Mouse (Mus musculus) left cerebral cortex, postnatal 10 days (tissue): ENCODE measurements around the gene Rpl38. TPM values are rescaled to one million over a fixed set of nuclear protein-coding genes. Genes with fewer than 3 reads are reported as not detected.

ENCODE experiments used
- DNase-seq, 2 experiments: peaks; one replicate each; pipeline ENCODE4 v3.0.0; 2021 to 2022; ENCODE audit warnings: low spot score in 2 of 2, mixed read lengths in 1 of 2; ENCODE audit errors: extremely low spot score in 1 of 2
- intact Hi-C: fragments of 180-260 bp; cut with DNase I; formaldehyde crosslinking; loops from one replicate; pipeline ENCODE4 v1.15.1; 2025
- total RNA-seq, 2 experiments: library from RNA; stranded (reverse); gene quantifications; 2 replicates each; pipeline ENCODE4 v1.2.3; 2021

Rpl38 gene
- 100 to 1,000 TPM; 902 to 927 TPM for total RNA-seq

DNA sequence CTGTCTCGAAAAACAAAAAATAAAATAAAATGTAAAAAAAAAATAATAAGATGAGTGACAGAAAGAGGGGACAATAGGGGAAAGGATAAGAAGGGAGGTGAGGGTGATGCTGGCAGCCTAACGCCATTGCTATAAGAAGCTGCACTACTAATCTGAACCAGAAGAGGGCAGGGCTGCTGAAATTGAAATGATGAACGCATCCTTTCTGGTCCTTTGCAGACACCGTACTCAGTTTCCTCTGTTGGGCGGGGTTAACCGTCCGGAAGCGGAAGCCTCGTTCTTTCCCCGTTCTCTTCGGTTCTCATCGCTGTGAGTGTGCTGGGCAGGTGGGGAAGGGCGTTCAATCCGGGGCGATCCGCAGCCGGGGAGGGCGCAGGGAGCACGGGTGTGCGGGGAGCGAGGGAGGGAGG is at the start of gene Rpl38:
Rpl38 (plus strand) TSS at position 224 of the 410 bp plus-strand sequence.
- intact Hi-C loops: no loop called here
- DNase-seq: peak; percentile 94 to 97

DNA sequence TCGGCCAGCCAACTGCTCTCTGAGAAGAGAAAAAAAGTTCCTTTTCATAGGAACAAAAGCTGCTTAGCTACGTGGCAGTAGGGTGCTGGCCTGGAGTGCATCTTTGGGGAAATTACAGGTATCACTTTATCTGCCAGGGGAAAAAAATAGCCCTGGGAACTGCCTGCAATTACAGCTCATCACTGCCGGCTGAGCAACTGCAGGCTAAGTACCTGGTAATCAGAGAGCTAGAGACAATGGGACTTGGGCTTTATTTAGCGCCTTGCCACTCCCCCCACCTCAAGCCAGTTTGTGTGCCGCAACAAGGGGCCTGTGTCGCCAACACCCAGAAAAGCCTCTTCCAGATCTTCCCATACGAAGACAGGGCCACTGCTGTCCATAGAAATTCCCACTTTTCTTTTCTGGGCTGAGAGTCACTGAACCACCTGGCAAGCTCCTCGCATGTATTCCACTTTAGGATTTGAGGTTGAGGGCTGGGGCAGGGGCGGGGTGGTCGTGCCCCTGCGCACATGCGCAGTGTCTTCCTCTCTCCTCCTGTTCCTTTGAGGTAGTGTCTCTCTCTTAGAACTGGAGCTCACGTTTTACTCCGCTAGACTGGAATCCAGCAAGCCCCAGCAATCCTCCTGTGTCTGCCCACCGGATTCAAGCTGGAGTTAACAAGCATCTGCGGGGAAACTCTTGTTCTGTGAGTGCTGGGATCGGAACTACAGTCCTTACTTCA is 49.5 kb upstream of the Rpl38 start:
- DNase-seq: peak in 1 of 2 experiments; percentile 3
- intact Hi-C loops: no loop called here

GRCm38 (mm10) chr11:114626071-114626690 is 42.1 kb upstream of the Rpl38 start:
- intact Hi-C loops: no loop called here
- no peak for DNase-seq

DNA sequence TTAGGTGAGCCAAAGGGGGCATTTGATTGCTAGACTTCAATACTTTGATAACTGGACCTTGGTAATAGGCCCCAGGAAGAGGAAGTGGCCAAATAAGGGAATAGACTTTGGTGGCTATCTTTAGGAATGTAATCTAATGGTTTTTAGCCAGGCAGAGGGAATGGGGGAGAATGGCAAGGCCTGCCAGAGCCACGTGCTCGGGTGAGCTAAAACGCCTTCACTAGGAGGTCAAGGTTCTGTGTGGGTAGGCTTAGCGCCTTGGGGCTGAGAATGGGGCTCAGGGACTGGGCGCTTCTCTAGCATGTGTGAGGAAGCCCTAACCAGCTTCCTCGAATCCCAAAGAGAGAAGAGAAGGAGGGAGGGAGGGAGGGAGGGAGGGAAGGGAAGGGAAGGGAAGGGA is 41.3 kb upstream of the Rpl38 start:
- intact Hi-C loops: no loop called here
- no peak for DNase-seq

DNA sequence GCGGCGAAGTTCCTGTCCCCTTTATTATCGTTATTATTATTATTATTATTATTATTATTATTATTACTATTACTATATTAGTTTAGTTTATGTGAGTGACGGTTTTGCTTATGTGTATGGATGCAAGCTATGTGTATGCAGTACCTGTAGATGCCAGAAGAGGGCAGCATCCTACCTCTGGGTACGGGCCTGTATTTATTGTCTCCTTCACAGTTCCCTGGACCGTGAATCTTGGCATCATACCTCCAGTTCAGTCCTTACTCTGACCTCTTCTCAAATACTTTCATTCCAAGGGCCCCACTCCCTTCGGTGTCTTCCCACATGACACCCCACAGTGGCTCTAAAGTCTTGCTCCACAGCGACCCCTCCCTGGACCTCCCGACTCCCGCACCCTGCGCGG is 40.3 kb upstream of the Rpl38 start:
- intact Hi-C loops: no loop called here

GRCm38 (mm10) chr11:114630044-114630443 is 38.3 kb upstream of the Rpl38 start:
- no peak for DNase-seq
- intact Hi-C loops: loop anchor here (5.0 kb wide), 1 partner anchor 563 kb away; the partner anchor contains the start of gene Sdk2

More for the DNA sequence above, 40.3 kb upstream of the Rpl38 start:
- no peak for DNase-seq

DNA sequence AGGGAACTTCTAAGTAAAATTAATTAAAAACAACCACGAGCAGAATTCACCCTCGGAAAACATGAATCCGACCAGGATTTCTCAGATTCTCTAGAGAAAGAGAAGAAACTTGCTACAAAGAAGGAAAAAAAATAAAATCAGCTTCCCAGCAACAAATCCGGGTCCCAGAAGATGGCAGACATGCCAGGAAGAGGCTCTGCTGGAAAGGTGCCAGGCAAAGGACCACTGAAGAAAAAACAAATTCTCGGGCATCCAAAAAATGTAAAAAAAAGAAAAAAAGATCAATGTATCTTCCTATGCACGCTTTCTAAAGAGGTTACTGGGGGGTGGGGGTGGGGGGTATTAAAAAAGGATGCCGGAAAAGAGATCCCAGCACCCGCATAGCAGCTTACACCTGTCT is 36.1 kb upstream of the Rpl38 start:
- DNase-seq: no peak

GRCm38 (mm10) chr11:114636292-114636691 is 32.0 kb upstream of the Rpl38 start:
- peak; percentile 85 to 88 for DNase-seq
- intact Hi-C loops: loop anchor here (2.0 to 5.0 kb wide), 3 partner anchors 113 to 934 kb away; no protein-coding TSS in a partner anchor

More for the DNA sequence above, 36.1 kb upstream of the Rpl38 start:
- intact Hi-C loops: loop anchor here (5.0 kb wide), 1 partner anchor 565 kb away; the partner anchor contains the start of gene Sdk2

DNA sequence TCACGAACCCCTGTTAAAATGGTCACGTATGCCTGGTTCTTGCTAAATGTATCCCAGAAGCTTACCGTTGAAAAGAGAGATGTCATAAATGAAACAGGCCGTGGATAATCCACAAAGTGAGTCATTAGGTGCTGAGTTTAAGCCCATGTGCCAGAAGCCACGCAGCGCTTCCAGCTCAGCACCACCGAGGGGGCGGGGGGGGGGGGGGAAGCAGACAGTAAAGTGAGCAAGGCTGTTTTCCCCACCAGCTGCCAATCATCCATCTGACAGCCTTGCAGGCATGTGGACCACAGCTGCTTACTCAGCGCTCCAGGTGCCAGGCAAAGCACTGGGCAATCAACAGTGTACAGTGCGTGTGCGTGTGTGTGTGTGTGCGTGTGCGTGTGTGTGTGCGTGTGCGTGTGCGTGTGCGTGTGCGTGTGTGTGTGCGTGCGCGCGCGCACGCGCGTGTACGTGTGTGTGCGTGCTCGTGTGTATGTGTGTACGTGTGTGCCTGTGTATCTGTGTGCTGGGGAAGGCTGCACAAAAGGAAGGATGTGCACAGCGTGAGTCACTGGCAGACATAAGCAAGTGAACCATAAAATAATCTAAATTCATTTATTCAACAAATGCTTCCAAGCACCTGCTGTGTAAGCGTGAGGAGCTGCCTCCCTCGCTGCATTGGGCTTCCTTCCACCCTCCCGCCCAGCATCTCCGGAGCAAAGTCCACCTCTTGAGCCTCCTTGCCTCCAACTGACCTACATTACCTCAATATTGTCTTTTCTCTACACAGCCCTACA is 31.4 kb upstream of the Rpl38 start:
- DNase-seq: peak in 1 of 2 experiments; percentile 54
- intact Hi-C loops: loop anchor here (2.0 to 5.0 kb wide), 3 partner anchors 114 to 935 kb away; no protein-coding TSS in a partner anchor

GRCm38 (mm10) chr11:114638647-114639290 is 29.6 kb upstream of the Rpl38 start:
- DNase-seq: no peak
- intact Hi-C loops: loop anchor here (5.0 kb wide), 2 partner anchors 771 to 936 kb away; no protein-coding TSS in a partner anchor

DNA sequence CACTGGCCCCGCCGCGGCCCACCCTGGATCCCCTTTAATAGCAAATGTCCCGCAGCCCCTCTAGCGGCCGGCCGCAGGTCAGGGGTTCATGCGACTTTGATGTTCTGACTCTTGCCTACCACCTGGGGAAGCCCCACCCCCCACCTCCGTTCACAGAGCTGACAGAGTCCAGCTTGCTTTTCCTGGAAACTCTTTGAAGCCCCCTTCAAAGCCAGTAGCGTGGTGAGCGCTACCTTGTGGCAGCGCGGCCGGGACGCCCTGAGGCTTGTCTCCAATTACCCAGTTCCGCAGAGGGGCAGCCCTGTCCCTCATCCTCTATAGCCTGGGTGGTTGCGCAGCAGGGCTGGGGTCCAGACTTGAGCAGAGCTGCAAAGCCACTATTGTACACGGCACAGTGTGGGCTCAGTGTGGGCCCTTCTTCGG is 28.6 kb upstream of the Rpl38 start:
- peak in 1 of 2 experiments; percentile 88 for DNase-seq

GRCm38 (mm10) chr11:114640658-114641057 is 27.7 kb upstream of the Rpl38 start:
- no peak for DNase-seq
- intact Hi-C loops: no loop called here

More for the DNA sequence above, 28.6 kb upstream of the Rpl38 start:
- intact Hi-C loops: loop anchor here (5.0 kb wide), 2 partner anchors 772 to 937 kb away; no protein-coding TSS in a partner anchor

DNA sequence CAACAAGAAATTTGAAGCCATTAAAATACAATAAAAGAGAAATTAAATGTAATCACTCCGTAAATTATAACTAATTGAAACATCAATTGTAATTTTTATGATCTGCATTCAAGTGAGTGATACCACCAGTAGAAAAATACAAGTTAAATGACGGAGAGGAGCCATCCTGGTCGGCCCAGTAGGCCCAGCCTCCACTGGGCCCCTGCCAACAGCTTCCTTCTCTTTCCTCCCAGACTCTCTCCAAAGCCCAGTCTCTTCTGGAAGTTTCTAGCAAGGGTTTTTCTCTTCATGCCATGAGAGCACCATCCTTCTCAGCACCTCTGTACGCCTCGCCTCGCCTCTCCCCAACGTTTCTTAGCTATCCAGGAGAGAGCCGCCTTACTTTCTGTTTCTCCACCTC is 27.2 kb upstream of the Rpl38 start:
- no peak for DNase-seq
- intact Hi-C loops: no loop called here

DNA sequence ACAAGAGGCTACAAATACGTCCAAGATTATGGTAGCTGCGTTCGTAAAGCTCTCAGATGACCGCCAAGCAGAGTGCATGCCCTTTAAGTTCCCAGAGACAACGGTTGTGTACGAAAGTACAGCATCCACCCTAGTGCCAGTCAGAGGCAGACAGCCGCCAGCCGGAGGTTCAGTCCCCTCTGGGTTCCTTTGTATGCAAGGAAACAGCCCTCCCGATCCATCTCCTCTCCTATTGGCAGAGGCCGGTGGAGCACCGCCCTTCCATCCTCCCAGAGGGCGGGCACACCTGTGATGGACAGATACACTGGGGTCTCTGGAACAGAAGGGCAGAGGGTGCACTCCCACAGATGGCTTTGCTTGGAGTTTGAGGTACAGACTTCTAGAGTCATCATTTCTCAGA is 26.1 kb upstream of the Rpl38 start:
- DNase-seq: no peak

GRCm38 (mm10) chr11:114642926-114643325 is 25.4 kb upstream of the Rpl38 start:
- DNase-seq: no peak
- intact Hi-C loops: no loop called here

More for the DNA sequence above, 26.1 kb upstream of the Rpl38 start:
- intact Hi-C loops: no loop called here

- DNase-seq: no peak
- intact Hi-C loops: no loop called here
These were observed 24.2 kb upstream of the Rpl38 start for GRCm38 (mm10) chr11:114644122-114644521.

DNA sequence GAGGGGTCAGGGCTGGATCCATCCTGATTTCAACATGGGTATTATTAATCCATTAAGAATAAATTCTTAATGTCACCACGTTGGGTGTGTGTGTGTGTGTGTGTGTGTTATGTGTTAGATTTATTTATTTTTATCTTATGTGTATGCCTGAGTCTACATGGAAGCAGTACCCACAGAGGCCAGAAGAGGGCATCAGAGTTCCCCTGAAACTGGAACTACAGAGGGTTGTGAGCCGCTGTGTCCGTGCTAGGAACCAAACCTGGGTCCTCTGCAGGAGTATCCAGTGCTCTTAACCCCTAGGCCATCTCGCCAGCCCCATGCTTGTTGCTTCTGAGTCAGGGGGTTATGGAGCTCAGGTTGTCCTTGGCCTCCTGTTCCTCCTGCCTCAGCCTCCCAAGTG is 18.8 kb upstream of the Rpl38 start:
- intact Hi-C loops: no loop called here
- no peak for DNase-seq

DNA sequence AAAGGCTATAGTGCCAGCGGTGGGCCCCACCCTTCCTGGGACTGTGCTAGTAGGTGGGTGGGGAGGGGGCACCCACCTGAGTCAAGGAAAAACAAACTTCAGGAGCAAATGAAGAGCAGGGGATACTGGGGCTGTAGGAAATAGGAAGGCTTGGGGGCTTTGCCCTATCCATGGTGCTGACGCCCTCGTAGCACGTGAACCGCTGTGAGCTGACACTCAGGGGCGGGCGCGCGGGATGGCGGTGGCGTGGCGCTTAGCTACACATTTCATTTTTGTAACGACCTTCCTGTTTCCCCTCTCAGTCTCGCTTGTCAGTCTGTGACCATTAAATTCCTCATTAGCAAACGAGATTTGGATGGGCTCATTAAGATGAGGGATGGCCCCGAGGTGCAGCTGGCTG is 15.8 kb upstream of the Rpl38 start:
- intact Hi-C loops: no loop called here

DNA sequence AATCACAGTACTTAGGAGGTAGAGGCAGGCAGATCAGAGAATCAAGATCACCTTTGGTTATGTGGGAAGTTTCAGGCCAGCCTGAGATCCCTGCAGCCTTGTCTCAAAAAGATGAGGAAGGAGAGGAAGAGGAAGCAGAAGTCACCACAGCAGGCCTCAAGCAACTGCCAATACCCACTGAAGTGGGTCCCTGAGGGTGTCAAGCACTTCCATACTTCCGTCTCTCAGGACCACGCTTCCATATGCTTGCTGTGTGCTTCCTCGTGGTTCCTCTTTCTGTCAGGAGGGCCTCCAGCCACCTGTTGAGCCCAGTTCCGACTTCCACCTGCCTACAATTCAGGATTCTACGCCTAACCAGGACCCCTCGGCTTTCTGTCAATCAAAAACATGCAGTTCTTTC is 14.7 kb upstream of the Rpl38 start:
- DNase-seq: no peak
- intact Hi-C loops: no loop called here

More for the DNA sequence above, 15.8 kb upstream of the Rpl38 start:
- DNase-seq: no peak
